Mouse (Mus musculus) MEL (cell line): ENCODE data around the gene Tprn. TPM values are rescaled to one million over a fixed set of nuclear protein-coding genes. Genes with fewer than 3 reads are reported as not detected.

ENCODE experiments used
- DNase-seq: peaks from one replicate; pipeline ENCODE4 v3.0.0; 2011; ENCODE audit warnings: low read depth, low spot score
- H3K27ac ChIP-seq: 2 replicates; pipeline ENCODE4 v1.5.1; 2012; ENCODE audit warnings: low read depth, mild to moderate bottlenecking, control low read depth, low read length, moderate library complexity; ENCODE audit not compliant: control insufficient read depth
- H3K27me3 ChIP-seq, 2 experiments: fragments of 150-350 bp in 1 of 2; sonication (generic) in 1 of 2; 2 replicates each; pipeline ENCODE4 v1.6.1; 2012; ENCODE audit warnings: low read length in 2 of 2, mild to moderate bottlenecking in 2 of 2, improper control_type of control experiment in 1 of 2, moderate library complexity in 1 of 2; ENCODE audit not compliant: insufficient read depth in 2 of 2, control insufficient read depth in 1 of 2
- H3K36me3 ChIP-seq, 2 experiments: 2 replicates each; pipeline ENCODE4 v1.6.1; 2012 to 2014; ENCODE audit warnings: low read length in 2 of 2, improper control_type of control experiment in 1 of 2, inconsistent platforms in 1 of 2, mild to moderate bottlenecking in 1 of 2; ENCODE audit not compliant: insufficient read depth in 2 of 2, control insufficient read depth in 1 of 2
- H3K4me1 ChIP-seq, 2 experiments: fragments of 150-350 bp in 1 of 2; sonication (generic) in 1 of 2; 2 replicates each; pipeline ENCODE4 v1.6.1; 2012; ENCODE audit warnings: low read length in 2 of 2, improper control_type of control experiment in 1 of 2, mild to moderate bottlenecking in 1 of 2; ENCODE audit not compliant: insufficient read depth in 2 of 2, control insufficient read depth in 1 of 2
- H3K4me3 ChIP-seq, 2 experiments: fragments of 150-350 bp in 1 of 2; sonication (generic) in 1 of 2; 2 replicates each; pipeline ENCODE4 v1.5.1; 2012; ENCODE audit warnings: low read depth in 2 of 2, low read length in 2 of 2, mild to moderate bottlenecking in 2 of 2, moderate library complexity in 2 of 2, control low read depth in 1 of 2, improper control_type of control experiment in 1 of 2; ENCODE audit not compliant: control insufficient read depth in 1 of 2, insufficient read depth in 1 of 2
- H3K79me2 ChIP-seq: 2 replicates; pipeline ENCODE4 v1.6.1; 2012; ENCODE audit warnings: mild to moderate bottlenecking, low read length, moderate library complexity; ENCODE audit not compliant: control insufficient read depth, poor library complexity, insufficient read depth
- H3K9ac ChIP-seq: 2 replicates; pipeline ENCODE4 v1.6.1; 2012; ENCODE audit warnings: low read depth, mild to moderate bottlenecking, control low read depth, low read length, moderate library complexity; ENCODE audit not compliant: control insufficient read depth, poor library complexity, severe bottlenecking
- H3K9me3 ChIP-seq: fragments of 150-350 bp; sonication (generic); replicated peaks from 2 replicates; pipeline ENCODE4 v1.6.1; 2012; ENCODE audit warnings: mild to moderate bottlenecking, low read length, improper control_type of control experiment, moderate library complexity; ENCODE audit not compliant: insufficient read depth
- BHLHE40 ChIP-seq: IDR thresholded peaks from 2 replicates; pipeline ENCODE4 v1.6.1; 2012; ENCODE audit warnings: low read depth, mild to moderate bottlenecking, inconsistent platforms, low read length, improper control_type of control experiment, borderline replicate concordance
- CHD1 ChIP-seq: IDR thresholded peaks from 2 replicates; pipeline ENCODE4 v1.6.1; 2012; ENCODE audit warnings: low read depth, mild to moderate bottlenecking, inconsistent platforms, low read length, improper control_type of control experiment
- E2F4 ChIP-seq: IDR thresholded peaks from 2 replicates; pipeline ENCODE4 v1.6.1; 2011; ENCODE audit warnings: low read depth, low read length, improper control_type of control experiment, borderline replicate concordance
- ELF1 ChIP-seq: IDR thresholded peaks from 2 replicates; pipeline ENCODE4 v1.6.1; 2014; ENCODE audit warnings: low read depth, mild to moderate bottlenecking, inconsistent platforms, low read length, improper control_type of control experiment, moderate library complexity
- EP300 ChIP-seq, 2 experiments: IDR thresholded peaks; 2 replicates each; pipeline ENCODE4 v1.6.1; 2011; ENCODE audit warnings: improper control_type of control experiment in 2 of 2, low read length in 2 of 2, low read depth in 1 of 2, mild to moderate bottlenecking in 1 of 2
- ETS1 ChIP-seq: IDR thresholded peaks from 2 replicates; pipeline ENCODE4 v1.6.1; 2012; ENCODE audit warnings: low read depth, mild to moderate bottlenecking, inconsistent platforms, low read length, improper control_type of control experiment, moderate library complexity
- GABPA ChIP-seq: IDR thresholded peaks from 2 replicates; pipeline ENCODE4 v1.6.1; 2012; ENCODE audit warnings: low read depth, mild to moderate bottlenecking, inconsistent platforms, low read length, improper control_type of control experiment, moderate library complexity
- HCFC1 ChIP-seq: IDR thresholded peaks from 2 replicates; pipeline ENCODE4 v1.6.1; 2012; ENCODE audit warnings: low read depth, mild to moderate bottlenecking, inconsistent platforms, low read length, improper control_type of control experiment, moderate library complexity
- KAT2A ChIP-seq: conservative IDR thresholded peaks from 2 replicates; pipeline ENCODE4 v1.6.1; 2012; ENCODE audit warnings: low read depth, low read length, improper control_type of control experiment, inconsistent platforms
- MAFK ChIP-seq: IDR thresholded peaks from 2 replicates; pipeline ENCODE4 v1.6.1; 2011; ENCODE audit warnings: low read depth, mild to moderate bottlenecking, low read length, improper control_type of control experiment, borderline replicate concordance
- MAX ChIP-seq: IDR thresholded peaks from 2 replicates; pipeline ENCODE4 v1.6.1; 2011; ENCODE audit warnings: low read length, improper control_type of control experiment
- MAZ ChIP-seq: IDR thresholded peaks from 2 replicates; pipeline ENCODE4 v1.6.1; 2012; ENCODE audit warnings: low read depth, mild to moderate bottlenecking, inconsistent platforms, low read length, improper control_type of control experiment
- MXI1 ChIP-seq: IDR thresholded peaks from 2 replicates; pipeline ENCODE4 v1.6.1; 2011; ENCODE audit warnings: mild to moderate bottlenecking, low read depth, low read length, improper control_type of control experiment
- MYB ChIP-seq: IDR thresholded peaks from 2 replicates; pipeline ENCODE4 v1.6.1; 2011; ENCODE audit warnings: mild to moderate bottlenecking, low read depth, low read length, improper control_type of control experiment
- NRF1 ChIP-seq: IDR thresholded peaks from 2 replicates; pipeline ENCODE4 v1.6.1; 2014; ENCODE audit warnings: low read depth, mild to moderate bottlenecking, inconsistent platforms, low read length, improper control_type of control experiment, moderate library complexity; ENCODE audit not compliant: poor library complexity, insufficient read depth, severe bottlenecking
- POLR2A ChIP-seq, 2 experiments: IDR thresholded peaks; 2 replicates each; pipeline ENCODE4 v1.6.1; 2011 to 2012; ENCODE audit warnings: low read length in 2 of 2, mild to moderate bottlenecking in 2 of 2, control low read depth in 1 of 2, improper control_type of control experiment in 1 of 2, low read depth in 1 of 2, moderate library complexity in 1 of 2; ENCODE audit not compliant: control insufficient read depth in 1 of 2, insufficient read depth in 1 of 2, poor library complexity in 1 of 2
- POLR2AphosphoS5 ChIP-seq: IDR thresholded peaks from 2 replicates; pipeline ENCODE4 v1.6.1; 2012; ENCODE audit warnings: low read depth, borderline replicate concordance, mild to moderate bottlenecking, inconsistent platforms, low read length, moderate library complexity, mixed read lengths
- RAD21 ChIP-seq: IDR thresholded peaks from 2 replicates; pipeline ENCODE4 v1.6.1; 2011; ENCODE audit warnings: mild to moderate bottlenecking, low read depth, low read length, improper control_type of control experiment
- SIN3A ChIP-seq: IDR thresholded peaks from 2 replicates; pipeline ENCODE4 v1.6.1; 2012; ENCODE audit warnings: low read length, improper control_type of control experiment, inconsistent platforms
- TBP ChIP-seq: IDR thresholded peaks from 2 replicates; pipeline ENCODE4 v1.8.0; 2011; ENCODE audit warnings: low read depth, low read length, improper control_type of control experiment
- TCF12 ChIP-seq: IDR thresholded peaks from 2 replicates; pipeline ENCODE4 v1.6.1; 2014; ENCODE audit warnings: low read depth, mild to moderate bottlenecking, inconsistent platforms, low read length, improper control_type of control experiment, moderate library complexity
- UBTF ChIP-seq: IDR thresholded peaks from 2 replicates; pipeline ENCODE4 v1.6.1; 2012; ENCODE audit warnings: low read depth, mild to moderate bottlenecking, inconsistent platforms, low read length, improper control_type of control experiment, moderate library complexity, borderline replicate concordance; ENCODE audit not compliant: insufficient read depth
- USF2 ChIP-seq, 2 experiments: IDR thresholded peaks; 2 replicates each; pipeline ENCODE4 v1.6.1; 2011 to 2012; ENCODE audit warnings: improper control_type of control experiment in 2 of 2, low read length in 2 of 2, borderline replicate concordance in 1 of 2, inconsistent platforms in 1 of 2, low read depth in 1 of 2, mild to moderate bottlenecking in 1 of 2; ENCODE audit not compliant: insufficient read depth in 1 of 2
- ZKSCAN1 ChIP-seq: IDR thresholded peaks from 2 replicates; pipeline ENCODE4 v1.6.1; 2012; ENCODE audit warnings: low read depth, mild to moderate bottlenecking, inconsistent platforms, low read length, improper control_type of control experiment, moderate library complexity
- ZNF384 ChIP-seq: IDR thresholded peaks from 2 replicates; pipeline ENCODE4 v1.6.1; 2012; ENCODE audit warnings: low read depth, mild to moderate bottlenecking, inconsistent platforms, low read length, improper control_type of control experiment
- polyA plus RNA-seq, 2 experiments: library from polyadenylated mRNA; stranded (reverse) in 1 of 2; unstranded in 1 of 2; fragments of >175 nt in 1 of 2; fragments of >200 nt in 1 of 2; gene quantifications; 2 replicates each; pipeline versions ENCODE4 v1.2.1 to v1.2.4; 2012; ENCODE audit warnings: low replicate concordance in 2 of 2, low read depth in 1 of 2; ENCODE audit not compliant: insufficient read length in 2 of 2, insufficient read depth in 1 of 2, missing spikeins in 1 of 2
- total RNA-seq: library from RNA; depleted of rRNA; stranded (reverse); fragments of 300-350 nt; gene quantifications from 2 replicates; pipeline ENCODE4 v1.2.3, GENCODE M21; 2012

Gene Tprn
- total and polyA plus RNA-seq, 3 experiments: 32.9 to 50.8 TPM; not detected in 1

DNA sequence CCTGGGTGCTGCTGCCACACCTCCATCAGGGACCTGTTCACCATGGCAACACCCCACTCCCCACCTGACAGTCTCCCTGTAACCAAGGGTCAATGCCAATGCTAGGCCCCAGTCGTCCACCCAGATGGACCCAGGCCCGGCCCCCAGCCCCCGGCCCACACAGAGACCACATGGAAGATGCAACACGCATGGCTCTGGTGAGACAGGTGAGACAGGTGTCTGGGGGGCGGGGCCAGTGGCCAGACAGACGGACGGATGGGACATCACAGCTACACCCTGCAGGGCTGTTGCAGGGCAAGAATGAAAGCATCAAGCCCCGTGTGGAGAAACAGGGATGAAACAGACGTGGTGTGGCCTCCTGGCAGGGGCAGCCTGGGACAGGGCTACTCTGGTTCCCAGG lies 31.3 kb downstream of the Tprn start:
- no peak for TF ChIP-seq MYB
- TF ChIP-seq ETS1: no peak
- TF ChIP-seq KAT2A: no peak
- TF ChIP-seq TBP: no peak
- TF ChIP-seq BHLHE40: no peak
- no peak for TF ChIP-seq TCF12
- TF ChIP-seq EP300 (IDR thresholded peaks at IDR 0.05; ENCODE audit: low read depth in 1 of 2, low read length in 2 of 2): no peak
- no peak for TF ChIP-seq MAFK
- TF ChIP-seq GABPA: no peak
- TF ChIP-seq NRF1: no peak
- TF ChIP-seq USF2 (IDR thresholded peaks at IDR 0.05; ENCODE audit: borderline replicate concordance in 1 of 2, insufficient read depth in 1 of 2, low read depth in 1 of 2, low read length in 2 of 2): no peak
- no peak for DNase-seq
- no peaks in the 10 kb centered on the region for H3K36me3 ChIP-seq
- peaks cover 0 to 5% of the 10 kb centered on the region in 2 experiments; a peak in 1 of 4 replicates for H3K4me1 ChIP-seq
- no peaks in the 10 kb centered on the region for H3K79me2 ChIP-seq
- no peak overlapping the region for H3K27ac ChIP-seq
- no peak overlapping the region for H3K4me3 ChIP-seq
- H3K9me3 ChIP-seq: no peaks in the 10 kb centered on the region
- peaks cover 0 to 4% of the 10 kb centered on the region in 2 experiments; a peak in 2 of 4 replicates for H3K27me3 ChIP-seq
- no peak overlapping the region for H3K9ac ChIP-seq

DNA sequence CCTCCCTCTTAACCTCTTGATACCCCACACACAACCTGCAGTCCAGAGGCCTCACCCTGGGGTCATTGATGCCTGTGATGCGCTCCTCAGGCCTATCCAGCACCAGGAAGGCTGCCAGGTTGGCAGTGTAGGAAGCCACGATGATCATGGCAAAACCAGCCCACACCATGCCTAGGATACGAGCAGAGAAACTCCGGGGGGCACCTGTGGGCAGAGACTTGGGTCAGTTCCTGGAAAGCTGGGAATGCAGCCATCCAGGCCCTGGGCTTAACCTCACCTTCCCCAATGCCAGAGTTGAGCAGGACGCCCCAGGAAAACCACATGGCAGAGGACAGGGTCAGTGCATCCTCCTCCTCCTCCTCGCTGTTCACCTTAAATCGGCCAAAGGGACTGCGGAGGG lies 34.7 kb downstream of the Tprn start:
- Histone ChIP-seq H3K27me3 (peaks cover 0 to 4% of the 10 kb centered on the region in 2 experiments; a peak in 2 of 4 replicates), H3K4me1 (no peaks in the 10 kb centered on the region)

DNA sequence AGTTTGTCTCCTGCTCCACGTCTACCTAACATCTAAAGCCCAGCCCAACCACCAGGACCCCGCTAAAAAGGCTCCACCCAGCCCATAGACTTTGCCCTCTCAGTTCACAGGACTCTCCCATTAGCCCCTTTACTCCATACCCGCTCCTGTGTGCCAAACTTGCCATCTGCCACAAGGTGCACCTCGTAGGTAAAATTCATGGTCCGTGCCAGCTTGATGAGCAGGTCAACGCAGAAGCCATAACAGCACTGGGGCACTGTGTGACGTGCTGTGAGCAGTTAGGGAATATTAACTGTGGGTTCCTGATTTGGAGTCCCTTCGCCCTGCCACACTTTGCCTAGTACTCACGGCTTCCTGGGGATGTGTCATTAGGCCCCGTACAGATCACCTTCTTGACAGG lies 35.6 kb downstream of the Tprn start:
- Histone ChIP-seq H3K4me1 (no peaks in the 10 kb centered on the region), H3K4me3 (no peak overlapping the region), H3K36me3 (no peaks in the 10 kb centered on the region), H3K9me3 (no peaks in the 10 kb centered on the region), H3K27ac (no peak overlapping the region), H3K9ac (no peak overlapping the region), H3K79me2 (no peaks in the 10 kb centered on the region), H3K27me3 (peaks cover 0 to 4% of the 10 kb centered on the region in 2 experiments; a peak in 2 of 4 replicates)
- DNase-seq: no peak
- TF ChIP-seq BHLHE40 (no peak), RAD21 (no peak), SIN3A (no peak), ZKSCAN1 (no peak), HCFC1 (no peak), KAT2A (no peak), GABPA (no peak), POLR2AphosphoS5 (no peak), MAX (no peak), MAZ (no peak), EP300 (IDR thresholded peaks at IDR 0.05; ENCODE audit: low read depth in 1 of 2, low read length in 2 of 2) (no peak), UBTF (no peak), ELF1 (no peak), ETS1 (no peak), MXI1 (no peak), POLR2A (IDR thresholded peaks at IDR 0.05; ENCODE audit: control insufficient read depth in 1 of 2, insufficient read depth in 1 of 2, low read depth in 1 of 2, low read length in 2 of 2, poor library complexity in 1 of 2) (no peak), ZNF384 (no peak), MAFK (no peak), E2F4 (no peak)

More for the DNA sequence above, 34.7 kb downstream of the Tprn start:
- no peaks in the 10 kb centered on the region for H3K9me3 ChIP-seq
- H3K27ac ChIP-seq: no peak overlapping the region
- no peak for DNase-seq
- TF ChIP-seq SIN3A: no peak
- TF ChIP-seq ETS1: no peak
- no peak for TF ChIP-seq MAZ
- no peak for TF ChIP-seq CHD1
- H3K79me2 ChIP-seq: no peaks in the 10 kb centered on the region
- no peak overlapping the region for H3K9ac ChIP-seq
- H3K4me3 ChIP-seq: no peak overlapping the region
- no peaks in the 10 kb centered on the region for H3K36me3 ChIP-seq
